Mouse (Mus musculus) embryonic facial prominence, embryonic 12.5 days (tissue): ENCODE results near the gene Cldn4. TPM values are rescaled to one million over a fixed set of nuclear protein-coding genes. Genes with fewer than 3 reads are reported as not detected.

Experiments
- ATAC-seq: fragments of 200-750 bp; cut with Nextera tagmentation; 2 replicates; pipeline ENCODE4 v1.8.0; 2017; ENCODE audit not compliant: insufficient number of reproducible peaks, insufficient read depth, low FRiP score, low TSS enrichment
- H3K27ac ChIP-seq: fragments of 300-500 bp; sonication (generic); 2 replicates; pipeline ENCODE4 v1.5.1; 2016; ENCODE audit warnings: mild to moderate bottlenecking
- H3K27me3 ChIP-seq: fragments of 300-500 bp; sonication (generic); 2 replicates; pipeline ENCODE4 v1.6.1; 2016; ENCODE audit warnings: mild to moderate bottlenecking, moderate library complexity
- H3K36me3 ChIP-seq: fragments of 300-500 bp; sonication (generic); 2 replicates; pipeline ENCODE4 v1.6.1; 2016; ENCODE audit warnings: mild to moderate bottlenecking
- H3K4me1 ChIP-seq: fragments of 300-500 bp; sonication (generic); 2 replicates; pipeline ENCODE4 v1.6.1; 2016
- H3K4me2 ChIP-seq: fragments of 300-500 bp; sonication (generic); replicated peaks from 2 replicates; pipeline ENCODE4 v1.6.1; 2016; ENCODE audit warnings: mild to moderate bottlenecking, moderate library complexity
- H3K4me3 ChIP-seq: fragments of 300-500 bp; sonication (generic); 2 replicates; pipeline ENCODE4 v1.5.1; 2016; ENCODE audit warnings: mild to moderate bottlenecking
- H3K9ac ChIP-seq: fragments of 300-500 bp; sonication (generic); 2 replicates; pipeline ENCODE4 v1.6.1; 2016; ENCODE audit warnings: mild to moderate bottlenecking, moderate library complexity
- H3K9me3 ChIP-seq: fragments of 300-500 bp; sonication (generic); 2 replicates; pipeline ENCODE4 v1.6.1; 2016; ENCODE audit warnings: mild to moderate bottlenecking, moderate library complexity
- WGBS: fragments of 180-500 bp; shearing (Covaris S2); methylation state at CpG from one replicate; pipeline ENCODE4 v1.1.7; 2016; 5-methylcytosine and 5-hydroxymethylcytosine counted together
- polyA plus RNA-seq: library from polyadenylated mRNA; unstranded; fragments of >200 nt; fragmentation: Nextera tagmentation; extraction: Ambion mirVana; gene quantifications from 2 replicates; pipeline ENCODE4 v1.2.1, GENCODE M21; 2016

Gene Cldn4
- polyA plus RNA-seq, 1 experiment from 2014 or later: 11.8 TPM

- ATAC-seq: no peak
- Histone ChIP-seq H3K4me3 (no peak overlapping the region), H3K36me3 (no peaks in the 10 kb centered on the region), H3K27ac (no peak overlapping the region), H3K4me2 (no peak overlapping the region), H3K4me1 (0 out of 2 replicates have a peak, but pooled peaks cover 5% of the 10 kb centered on the region), H3K9me3 (no peaks in the 10 kb centered on the region), H3K9ac (no peak overlapping the region), H3K27me3 (no peaks in the 10 kb centered on the region; the same call in 1 of the 2 replicates)
- WGBS: 91% methylated on average over 2 of the region's 2 CpGs
Measured at GRCm38 (mm10) chr5:134961519-134961918, 14.8 kb upstream of the Cldn4 start.

DNA sequence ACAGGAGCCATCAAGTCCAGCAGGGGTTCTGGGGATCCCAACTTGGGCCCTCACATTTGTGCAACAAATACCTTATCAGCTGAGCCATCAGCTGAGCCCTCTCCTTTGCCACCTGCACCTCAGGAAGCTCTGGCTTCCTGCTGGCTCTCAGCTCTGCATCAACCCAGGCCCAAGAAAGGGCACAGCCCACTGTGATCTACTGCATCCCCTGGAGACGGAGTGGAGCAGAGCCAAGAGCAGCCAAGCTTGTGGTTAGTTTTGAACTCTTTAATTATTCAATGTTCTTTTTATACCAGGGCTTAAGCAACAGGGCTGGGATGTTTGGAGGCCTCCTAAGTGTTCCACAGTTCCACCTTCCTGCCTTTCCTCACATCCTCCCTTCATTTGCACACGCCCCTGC, 13.7 kb upstream of the Cldn4 start:
- Histone ChIP-seq H3K9ac (no peak overlapping the region), H3K4me3 (no peak overlapping the region), H3K4me1 (no peaks in the 10 kb centered on the region), H3K9me3 (no peaks in the 10 kb centered on the region), H3K27ac (no peak overlapping the region), H3K4me2 (no peak overlapping the region), H3K36me3 (no peaks in the 10 kb centered on the region), H3K27me3 (no peaks in the 10 kb centered on the region; the same call in 1 of the 2 replicates)
- no peak for ATAC-seq
- WGBS: 69% methylated on average over 2 of the region's 2 CpGs

DNA sequence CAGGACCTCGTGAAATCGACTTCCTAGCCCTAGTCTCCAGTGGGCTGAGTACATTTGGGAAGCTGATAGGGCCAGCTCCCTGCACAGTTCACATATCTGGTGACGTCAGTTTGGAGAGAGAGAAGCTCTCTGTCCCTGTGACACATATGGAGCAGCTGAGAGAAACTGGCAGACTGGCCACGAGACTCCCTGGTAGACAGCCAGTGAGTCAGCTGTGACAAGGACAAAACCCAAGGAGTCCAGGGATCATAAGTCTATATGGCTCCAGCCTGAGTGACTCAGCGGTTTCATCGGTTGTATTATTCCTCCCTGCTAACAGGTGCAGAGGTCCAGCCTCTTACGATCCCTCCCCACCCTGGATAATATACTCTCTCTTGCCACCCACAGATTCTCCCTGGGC, 12.4 kb upstream of the Cldn4 start:
- no peak overlapping the region for H3K4me2 ChIP-seq
- 71% methylated on average over 7 of the region's 7 CpGs for WGBS

GRCm38 (mm10) chr5:134955491-134955890, 8.8 kb upstream of the Cldn4 start:
- no peak overlapping the region for H3K4me3 ChIP-seq
- 75% methylated on average over 5 of the region's 5 CpGs for WGBS
- ATAC-seq: no peak

More for the DNA sequence above, 12.4 kb upstream of the Cldn4 start:
- Histone ChIP-seq H3K27me3 (no peaks in the 10 kb centered on the region; the same call in 1 of the 2 replicates), H3K36me3 (no peaks in the 10 kb centered on the region), H3K9me3 (no peaks in the 10 kb centered on the region), H3K27ac (no peak overlapping the region), H3K4me1 (no peaks in the 10 kb centered on the region), H3K4me3 (no peak overlapping the region), H3K9ac (no peak overlapping the region)
- no peak for ATAC-seq

DNA sequence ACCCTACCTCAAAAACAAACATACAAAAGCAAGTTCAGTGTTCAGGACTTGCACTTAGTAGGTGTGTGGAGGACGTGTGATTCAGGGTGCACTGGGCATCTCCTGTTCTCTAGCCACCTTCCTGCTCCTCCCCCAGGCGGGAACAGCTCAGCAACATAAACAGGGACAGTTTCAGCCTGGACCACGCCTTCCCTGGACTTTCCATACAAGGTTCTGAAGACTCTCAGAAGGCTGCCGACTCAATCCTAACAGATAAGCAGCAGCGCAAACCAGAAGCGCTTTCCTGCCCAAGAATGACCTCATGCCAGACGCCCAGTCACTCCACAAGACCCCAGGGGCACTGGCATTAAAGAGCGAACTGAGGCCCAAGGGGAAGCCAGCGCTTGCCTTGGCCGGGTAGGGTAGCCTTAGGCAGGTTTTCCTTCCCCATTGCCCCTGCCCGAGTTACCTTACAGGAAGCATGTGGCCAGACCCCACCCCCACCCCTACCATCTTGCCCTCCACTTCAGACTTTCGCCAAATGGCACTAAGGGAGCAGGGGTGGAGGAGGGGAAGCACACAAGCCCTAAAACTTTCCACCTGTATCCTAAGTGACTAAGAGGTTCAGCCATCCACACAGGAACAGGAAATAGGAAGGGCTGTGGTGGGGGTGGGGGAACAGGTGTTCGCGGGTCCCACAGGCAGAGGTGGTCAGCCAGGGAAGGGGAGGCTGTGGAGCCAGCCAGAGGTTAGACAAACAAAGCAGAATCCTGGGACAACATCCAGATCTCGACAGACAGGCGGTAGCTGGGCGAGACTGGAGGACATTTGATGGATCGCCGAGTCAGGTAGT, 4.5 kb upstream of the Cldn4 start:
- ATAC-seq: no peak
- Histone ChIP-seq H3K4me2 (no peak overlapping the region), H3K9ac (no peak overlapping the region)

More at GRCm38 (mm10) chr5:134955491-134955890, 8.8 kb upstream of the Cldn4 start:
- Histone ChIP-seq H3K9me3 (no peaks in the 10 kb centered on the region), H3K36me3 (no peaks in the 10 kb centered on the region), H3K9ac (no peak overlapping the region), H3K27ac (no peak overlapping the region), H3K4me2 (no peak overlapping the region), H3K27me3 (peaks cover 8% of the 10 kb centered on the region; the same call in 1 of the 2 replicates), H3K4me1 (peaks cover 9% of the 10 kb centered on the region)

GRCm38 (mm10) chr5:134948085-134948439, 1.3 kb upstream of the Cldn4 start:
- Histone ChIP-seq H3K27ac (no peak overlapping the region), H3K4me1 (peaks cover 13% of the 10 kb centered on the region), H3K9me3 (no peaks in the 10 kb centered on the region), H3K27me3 (peaks cover 49% of the 10 kb centered on the region), H3K4me2 (no peak overlapping the region), H3K36me3 (no peaks in the 10 kb centered on the region), H3K4me3 (no peak overlapping the region), H3K9ac (no peak overlapping the region)
- no peak for ATAC-seq
- 53% methylated on average over 4 of the region's 4 CpGs for WGBS

More for the DNA sequence above, 4.5 kb upstream of the Cldn4 start:
- H3K27me3 ChIP-seq: peaks cover 29% of the 10 kb centered on the region
- peaks cover 13% of the 10 kb centered on the region for H3K4me1 ChIP-seq
- H3K4me3 ChIP-seq: no peak overlapping the region
- 0 out of 2 replicates have a peak overlapping the region, but pooled peaks have one; percentile 42 for H3K27ac ChIP-seq
- no peaks in the 10 kb centered on the region for H3K36me3 ChIP-seq
- no peaks in the 10 kb centered on the region for H3K9me3 ChIP-seq
- 29% methylated on average over 19 of the region's 19 CpGs for WGBS

DNA sequence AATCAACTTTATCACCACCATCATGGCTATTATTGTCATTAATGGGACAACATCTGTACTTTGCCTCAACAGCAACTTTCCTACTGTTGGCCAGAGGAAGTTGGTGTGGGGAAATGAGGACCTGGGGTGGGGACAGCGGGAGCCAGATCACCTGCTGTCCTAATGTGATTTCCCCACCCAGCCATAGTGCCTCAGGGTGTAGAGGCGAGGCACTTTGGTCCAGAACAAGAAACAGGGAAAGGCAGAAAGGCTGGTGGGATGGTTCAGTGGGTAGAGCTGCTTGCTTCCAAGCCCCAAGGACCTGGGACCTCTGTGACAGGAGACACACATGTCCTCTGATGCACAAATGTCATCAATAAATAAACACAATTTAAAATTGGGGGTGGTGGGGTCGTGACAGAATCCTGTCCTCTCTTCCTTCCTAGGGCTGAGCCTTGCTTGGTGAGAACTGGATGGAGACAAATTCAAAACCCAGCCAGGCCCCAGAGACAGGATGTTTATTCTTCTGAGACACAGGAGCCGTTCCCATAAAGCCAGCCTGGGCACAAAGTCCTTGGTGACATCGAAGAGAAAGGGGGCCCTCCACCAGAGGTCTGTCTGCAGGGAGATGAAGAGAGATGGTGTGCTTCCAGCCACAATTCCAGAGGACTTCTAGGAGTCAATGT, 818 bp upstream of the Cldn4 start:
- no peaks in the 10 kb centered on the region for H3K9me3 ChIP-seq
- WGBS: 45% methylated on average over 5 of the region's 5 CpGs
- peaks cover 49% of the 10 kb centered on the region for H3K27me3 ChIP-seq
- peaks cover 13% of the 10 kb centered on the region for H3K4me1 ChIP-seq
- H3K9ac ChIP-seq: no peak overlapping the region
- no peak overlapping the region for H3K27ac ChIP-seq
- ATAC-seq: no peak
- no peaks in the 10 kb centered on the region for H3K36me3 ChIP-seq
- H3K4me3 ChIP-seq: no peak overlapping the region
- no peak overlapping the region for H3K4me2 ChIP-seq

- no peak for ATAC-seq
- Histone ChIP-seq H3K36me3 (no peaks in the 10 kb centered on the region), H3K9ac (peak overlapping the region; percentile 41), H3K9me3 (no peaks in the 10 kb centered on the region), H3K4me2 (peak overlapping the region; percentile 33), H3K4me3 (peak overlapping the region; percentile 30), H3K27ac (peak overlapping the region; percentile 63; the same call in 1 of the 2 replicates), H3K27me3 (peaks cover 46% of the 10 kb centered on the region), H3K4me1 (peaks cover 9% of the 10 kb centered on the region)
- 15% methylated on average over 43 of the region's 43 CpGs for WGBS
Measured at GRCm38 (mm10) chr5:134946063-134946856, 474 bp downstream of the Cldn4 start.

- peak overlapping the region; percentile 33 for H3K4me2 ChIP-seq
- H3K27ac ChIP-seq: 0 out of 2 replicates have a peak overlapping the region, but pooled peaks have one; percentile 63
- no peak for ATAC-seq
- peaks cover 41% of the 10 kb centered on the region for H3K27me3 ChIP-seq
- peak overlapping the region; percentile 41; the same call in 1 of the 2 replicates for H3K9ac ChIP-seq
- H3K9me3 ChIP-seq: no peaks in the 10 kb centered on the region
- H3K4me1 ChIP-seq: peaks cover 4% of the 10 kb centered on the region
- WGBS: 36% methylated on average over 18 of the region's 19 CpGs
- peak overlapping the region; percentile 30 for H3K4me3 ChIP-seq
- H3K36me3 ChIP-seq: no peaks in the 10 kb centered on the region
Measured at GRCm38 (mm10) chr5:134945266-134945959, 1.3 kb downstream of the Cldn4 start.

- Histone ChIP-seq H3K9me3 (no peaks in the 10 kb centered on the region), H3K4me3 (no peak overlapping the region), H3K36me3 (no peaks in the 10 kb centered on the region), H3K27me3 (peaks cover 41% of the 10 kb centered on the region), H3K4me1 (peaks cover 4% of the 10 kb centered on the region), H3K4me2 (no peak overlapping the region), H3K9ac (no peak overlapping the region), H3K27ac (no peak overlapping the region)
- 77% methylated on average over 5 of the region's 5 CpGs for WGBS
- no peak for ATAC-seq
Measured at GRCm38 (mm10) chr5:134944179-134944578, 2.6 kb downstream of the Cldn4 start.

DNA sequence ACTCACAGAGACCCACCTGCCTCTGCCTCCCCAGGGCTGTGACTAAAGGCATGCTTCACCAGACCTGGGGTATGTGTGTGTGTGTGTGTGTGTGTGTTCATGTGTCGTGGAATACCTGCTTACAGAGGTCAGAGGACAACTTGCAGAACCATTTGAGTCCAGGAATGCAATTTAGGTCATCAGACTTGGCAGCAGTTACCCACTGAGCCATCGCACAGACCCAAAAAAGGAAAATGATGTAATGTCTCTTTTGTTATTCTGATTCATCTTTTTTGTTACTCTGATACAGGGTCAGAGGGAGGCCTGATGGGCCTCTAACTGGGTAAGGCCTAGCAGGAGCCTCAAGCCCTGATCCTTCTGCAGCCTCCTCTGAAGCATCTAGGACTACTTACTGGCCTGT, 4.0 kb downstream of the Cldn4 start:
- no peak overlapping the region for H3K9ac ChIP-seq
- 73% methylated on average over 2 of the region's 2 CpGs for WGBS
- no peak overlapping the region for H3K27ac ChIP-seq
- no peak for ATAC-seq
- peaks cover 34% of the 10 kb centered on the region for H3K27me3 ChIP-seq
- H3K36me3 ChIP-seq: no peaks in the 10 kb centered on the region
- no peaks in the 10 kb centered on the region for H3K9me3 ChIP-seq
- peaks cover 4% of the 10 kb centered on the region for H3K4me1 ChIP-seq
- H3K4me3 ChIP-seq: no peak overlapping the region
- no peak overlapping the region for H3K4me2 ChIP-seq
